Mouse (Mus musculus) lung, postnatal 0 days (tissue): ENCODE results near the gene Wnt10b. TPM values are rescaled to one million over a fixed set of nuclear protein-coding genes. Genes with fewer than 3 reads are reported as not detected.

Source experiments
- ATAC-seq: fragments of 200-750 bp; cut with Nextera tagmentation; 2 replicates; pipeline ENCODE4 v1.8.0; 2017; ENCODE audit warnings: moderate library complexity
- DNase-seq: peaks from one replicate; pipeline ENCODE4 v3.0.0-alpha.2; 2016; ENCODE audit warnings: low spot score
- H3K27ac ChIP-seq: fragments of 300-500 bp; sonication (generic); 2 replicates; pipeline ENCODE4 v1.5.1; 2014; ENCODE audit warnings: antibody characterized with exemption, mild to moderate bottlenecking, low read length, mixed read lengths
- H3K27me3 ChIP-seq: fragments of 300-500 bp; sonication (generic); replicated peaks from 2 replicates; pipeline ENCODE4 v1.6.1; 2014; ENCODE audit warnings: low read length, mixed read lengths; ENCODE audit not compliant: insufficient read depth
- H3K36me3 ChIP-seq: fragments of 300-500 bp; sonication (generic); 2 replicates; pipeline ENCODE4 v1.6.1; 2014; ENCODE audit warnings: low read length, mixed read lengths; ENCODE audit not compliant: insufficient read depth
- H3K4me1 ChIP-seq: fragments of 300-500 bp; sonication (generic); 2 replicates; pipeline ENCODE4 v1.6.1; 2014; ENCODE audit warnings: antibody characterized with exemption, low read depth, low read length, mixed read lengths; ENCODE audit not compliant: insufficient read depth
- H3K4me2 ChIP-seq: fragments of 300-500 bp; sonication (generic); replicated peaks from 2 replicates; pipeline ENCODE4 v1.6.1; 2014; ENCODE audit warnings: low read depth, mild to moderate bottlenecking, low read length, moderate library complexity, mixed read lengths
- H3K4me3 ChIP-seq: fragments of 300-500 bp; sonication (generic); 2 replicates; pipeline ENCODE4 v1.5.1; 2014; ENCODE audit warnings: low read depth, low read length
- H3K9ac ChIP-seq: fragments of 300-500 bp; sonication (generic); replicated peaks from 2 replicates; pipeline ENCODE4 v1.6.1; 2014; ENCODE audit warnings: low read depth, mild to moderate bottlenecking
- H3K9me3 ChIP-seq: fragments of 300-500 bp; sonication (generic); 2 replicates; pipeline ENCODE4 v1.6.1; 2016; ENCODE audit warnings: low read length, mixed read lengths
- CTCF ChIP-seq: IDR thresholded peaks from 2 replicates; pipeline ENCODE4 v1.5.1; 2016; ENCODE audit warnings: antibody characterized with exemption, mild to moderate bottlenecking
- EP300 ChIP-seq: IDR thresholded peaks from 2 replicates; pipeline ENCODE4 v1.6.1; 2016; ENCODE audit warnings: antibody characterized with exemption, mild to moderate bottlenecking, control low read depth
- WGBS: fragments of 180-500 bp; shearing (Covaris S2); extraction: QIAGEN DNeasy Blood & Tissue Kit; methylation state at CpG from one replicate; pipeline ENCODE4 v1.1.7; 2014; 5-methylcytosine and 5-hydroxymethylcytosine counted together
- polyA plus RNA-seq: library from polyadenylated mRNA; unstranded; fragments of >200 nt; fragmentation: Nextera tagmentation; extraction: Ambion mirVana; gene quantifications from 2 replicates; pipeline ENCODE4 v1.2.1, GENCODE M21; 2015

Gene Wnt10b
- polyA plus RNA-seq, 1 experiment from 2014 or later = 0.13 TPM

DNA sequence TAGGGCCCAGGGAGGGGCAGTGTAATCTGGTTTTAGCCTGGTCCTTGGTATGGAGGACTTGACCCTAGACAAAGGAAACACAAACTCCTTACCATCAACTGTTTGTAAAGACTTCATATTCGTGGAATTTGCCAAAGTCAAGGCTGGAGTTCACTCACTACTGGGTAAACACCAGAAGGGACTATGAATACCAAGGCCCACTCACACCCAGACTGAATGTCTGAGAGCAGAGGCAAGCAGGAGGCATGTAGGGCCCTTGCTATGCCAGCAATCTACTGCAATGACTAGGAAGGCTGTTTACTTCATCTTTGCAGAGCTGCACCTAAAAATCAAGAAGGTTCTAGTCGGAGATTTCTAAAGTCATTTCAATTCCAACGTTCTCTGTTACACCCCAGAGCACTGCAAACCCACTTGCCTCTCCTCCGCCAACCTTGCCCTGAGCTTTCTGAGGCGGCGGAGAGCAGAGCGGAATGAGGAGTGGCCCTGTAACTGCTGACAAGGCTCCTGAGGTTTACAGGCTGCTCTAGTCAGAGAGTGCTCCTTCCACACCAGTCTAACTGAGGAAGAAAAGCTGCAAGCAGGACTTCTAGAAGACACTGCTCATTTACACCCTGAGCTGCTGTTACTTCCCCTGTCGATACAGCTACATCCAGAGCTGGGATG, 35.1 kb downstream of the Wnt10b start:
- TF ChIP-seq EP300 (peak; percentile 94), CTCF (no peak)
- Histone ChIP-seq H3K4me1 (peaks cover 12% of the 10 kb centered on the region; the same call in 1 of the 2 replicates), H3K4me3 (no peak overlapping the region), H3K4me2 (no peak overlapping the region), H3K27me3 (no peaks in the 10 kb centered on the region), H3K9ac (no peak overlapping the region), H3K9me3 (no peaks in the 10 kb centered on the region), H3K36me3 (peaks cover 19% of the 10 kb centered on the region), H3K27ac (peak overlapping the region; percentile 94)
- ATAC-seq = peak; percentile 91
- WGBS = 63% methylated on average over 8 of the region's 8 CpGs
- peak; percentile 79 for DNase-seq

DNA sequence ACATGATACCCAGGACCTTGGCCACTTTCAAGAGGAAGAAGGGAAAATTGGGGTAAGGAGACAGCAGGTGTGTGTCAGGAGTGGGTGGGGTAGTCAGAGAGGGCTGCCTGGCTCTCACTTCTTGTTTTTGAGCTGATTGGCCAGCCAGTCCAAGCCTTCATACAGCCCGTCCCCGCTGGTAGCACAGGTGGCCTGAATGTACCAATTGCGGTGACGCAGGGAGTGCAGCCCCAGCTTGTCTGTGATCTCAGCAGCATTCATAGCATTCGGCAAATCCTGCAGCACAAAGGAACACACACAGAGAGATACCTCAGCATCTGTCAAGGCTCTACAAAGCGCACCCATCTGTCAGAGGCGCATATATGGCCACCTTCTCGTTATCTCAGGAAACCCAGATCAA, 37.7 kb downstream of the Wnt10b start:
- Histone ChIP-seq H3K9me3 (no peaks in the 10 kb centered on the region), H3K27me3 (no peaks in the 10 kb centered on the region), H3K4me2 (no peak overlapping the region), H3K9ac (no peak overlapping the region), H3K4me1 (peaks cover 3% of the 10 kb centered on the region; the same call in 1 of the 2 replicates), H3K27ac (no peak overlapping the region), H3K4me3 (no peak overlapping the region), H3K36me3 (peaks cover 30% of the 10 kb centered on the region)
- DNase-seq (no peak), ATAC-seq (no peak)
- TF ChIP-seq EP300 = no peak
- TF ChIP-seq CTCF = no peak
- 88% methylated on average over 8 of the region's 8 CpGs for WGBS

DNA sequence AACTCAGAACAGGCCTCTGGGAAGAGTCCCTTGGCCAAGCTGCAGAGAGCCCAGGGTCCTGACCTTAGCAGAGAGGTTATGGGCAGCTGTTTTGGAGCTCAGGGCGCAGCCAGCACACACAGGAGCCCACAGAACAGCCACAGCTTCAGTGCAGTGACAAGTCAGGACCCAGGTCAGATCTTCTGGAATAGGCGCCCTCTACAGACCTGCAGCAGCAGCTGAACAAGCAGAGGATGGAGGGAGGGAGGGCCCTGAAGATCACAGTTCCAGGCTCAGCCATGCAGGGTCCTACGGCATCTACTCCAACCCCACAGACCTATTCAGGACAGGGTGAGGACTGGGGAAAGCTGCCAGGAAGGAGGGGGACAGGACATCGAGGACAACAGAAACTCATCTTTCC, 39.2 kb downstream of the Wnt10b start:
- Histone ChIP-seq H3K4me1 (0 out of 2 replicates have a peak, but pooled peaks cover 3% of the 10 kb centered on the region), H3K36me3 (peaks cover 30% of the 10 kb centered on the region), H3K9ac (no peak overlapping the region), H3K27me3 (no peaks in the 10 kb centered on the region), H3K4me3 (no peak overlapping the region), H3K27ac (no peak overlapping the region), H3K4me2 (no peak overlapping the region), H3K9me3 (no peaks in the 10 kb centered on the region)
- DNase-seq (no peak), ATAC-seq (no peak)
- 52% methylated on average over 4 of the region's 4 CpGs for WGBS
- TF ChIP-seq CTCF = peak; percentile 52
- TF ChIP-seq EP300 = no peak

DNA sequence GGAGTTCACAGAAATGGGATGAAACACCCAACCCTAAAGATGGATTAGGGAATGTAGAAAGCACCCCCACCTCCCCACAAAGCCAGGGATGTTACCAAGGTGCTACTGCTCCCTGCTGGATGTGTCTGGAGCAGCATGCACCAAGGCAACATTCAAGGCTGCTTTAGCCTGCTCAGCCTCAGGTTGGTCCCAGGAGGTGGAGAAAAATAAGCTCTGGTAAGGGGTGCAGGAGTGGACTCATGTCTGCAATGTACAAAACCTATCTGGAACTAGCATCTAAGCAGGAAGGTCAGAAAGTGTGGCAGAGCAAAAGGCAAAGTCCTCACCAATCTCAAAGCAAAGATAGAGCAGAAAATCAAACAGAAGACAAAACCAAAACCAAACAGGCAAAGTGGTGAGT, 40.1 kb downstream of the Wnt10b start:
- no peak for ATAC-seq

DNA sequence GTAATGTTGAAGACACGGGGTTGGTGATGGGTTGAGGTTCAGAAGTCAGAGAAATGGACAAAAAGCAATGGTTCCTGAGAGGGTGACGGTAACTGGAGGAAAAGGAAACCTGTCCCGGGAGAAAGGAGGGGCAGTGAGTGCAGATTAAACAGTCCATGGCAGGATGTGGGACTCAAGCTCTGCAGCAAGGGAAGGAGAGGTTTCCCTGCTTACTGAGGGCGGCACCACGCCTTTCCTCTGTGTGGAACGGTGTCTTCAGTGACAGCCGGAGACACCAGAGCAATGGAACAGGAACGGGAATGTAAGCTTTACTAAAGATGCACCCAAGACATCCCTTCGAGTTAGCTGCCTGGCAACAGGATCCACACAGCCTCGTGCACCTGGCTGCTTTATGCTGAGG, 41.4 kb downstream of the Wnt10b start:
- H3K9ac ChIP-seq = no peak overlapping the region
- no peak overlapping the region for H3K4me3 ChIP-seq
- H3K9me3 ChIP-seq = no peaks in the 10 kb centered on the region
- DNase-seq (no peak), ATAC-seq (peak; percentile 38; the same call in 1 of the 2 replicates)
- H3K27ac ChIP-seq = no peak overlapping the region
- WGBS = 73% methylated on average over 10 of the region's 10 CpGs
- TF ChIP-seq CTCF (no peak), EP300 (0 out of 2 replicates have a peak, but pooled peaks have one; percentile 17)
- H3K36me3 ChIP-seq = peaks cover 27% of the 10 kb centered on the region
- no peaks in the 10 kb centered on the region for H3K4me1 ChIP-seq
- H3K27me3 ChIP-seq = no peaks in the 10 kb centered on the region
- H3K4me2 ChIP-seq = no peak overlapping the region

More for the DNA sequence above, 40.1 kb downstream of the Wnt10b start:
- no peaks in the 10 kb centered on the region for H3K4me1 ChIP-seq
- H3K27ac ChIP-seq = no peak overlapping the region
- no peaks in the 10 kb centered on the region for H3K9me3 ChIP-seq
- H3K9ac ChIP-seq = no peak overlapping the region
- no peak overlapping the region for H3K4me2 ChIP-seq
- no peak for DNase-seq
- no peak overlapping the region for H3K4me3 ChIP-seq
- peaks cover 30% of the 10 kb centered on the region for H3K36me3 ChIP-seq
- no peaks in the 10 kb centered on the region for H3K27me3 ChIP-seq
- TF ChIP-seq EP300 (no peak), CTCF (peak; percentile 74)

DNA sequence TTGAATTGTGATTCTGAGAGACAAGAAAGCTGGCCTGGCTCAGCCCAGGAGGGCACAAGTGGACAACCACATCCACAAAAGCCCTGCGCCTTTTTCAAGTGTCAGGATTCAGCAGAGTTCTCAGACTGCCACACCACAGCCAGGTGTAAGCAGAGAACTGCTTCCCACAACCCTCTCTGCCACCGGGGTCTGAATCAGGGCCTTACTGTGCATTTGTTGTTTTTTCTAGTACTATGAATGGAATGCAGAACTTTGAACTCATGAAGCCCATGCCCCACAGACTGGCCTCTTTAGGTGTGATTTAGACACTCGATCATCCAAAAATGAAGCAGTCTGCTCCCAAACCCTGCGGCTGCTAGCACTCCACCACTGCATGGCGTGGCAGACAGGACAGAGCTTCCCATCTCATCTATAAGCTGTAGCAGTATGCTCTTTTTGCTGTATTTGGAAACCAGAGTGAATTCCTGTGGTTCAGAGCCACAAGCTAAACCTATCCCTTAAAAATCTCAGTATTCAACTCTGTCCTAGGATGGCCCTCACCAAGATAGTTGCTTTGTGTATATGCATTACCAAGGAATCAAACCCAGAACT, 43.9 kb downstream of the Wnt10b start:
- DNase-seq (no peak), ATAC-seq (no peak)
- no peak overlapping the region for H3K4me2 ChIP-seq
- H3K36me3 ChIP-seq = peaks cover 11% of the 10 kb centered on the region; the same call in 1 of the 2 replicates
- no peaks in the 10 kb centered on the region for H3K9me3 ChIP-seq
- no peak overlapping the region for H3K27ac ChIP-seq
- 54% methylated on average over 5 of the region's 5 CpGs for whole genome bisulfite sequencing
- TF ChIP-seq EP300 (no peak), CTCF (no peak)
- no peak overlapping the region for H3K9ac ChIP-seq
- no peaks in the 10 kb centered on the region for H3K27me3 ChIP-seq
- H3K4me3 ChIP-seq = no peak overlapping the region
- H3K4me1 ChIP-seq = no peaks in the 10 kb centered on the region
